Mouse (Mus musculus): Measurements from ENCODE around the gene Begain.

Begain gene

GRCm38 (mm10) chr12:109053020-109053806, 14.8 kb downstream of the Begain start:
- DNase-seq = no peak

- DNase-seq = no peak
These were observed 18.1 kb downstream of the Begain start for GRCm38 (mm10) chr12:109049949-109050348.

- no peak for DNase-seq
These were observed 22.4 kb downstream of the Begain start for GRCm38 (mm10) chr12:109045581-109045980.

- DNase-seq = no peak
These were observed 23.5 kb downstream of the Begain start for GRCm38 (mm10) chr12:109044497-109044896.

GRCm38 (mm10) chr12:109039311-109039710, 28.7 kb downstream of the Begain start:
- DNase-seq = no peak

GRCm38 (mm10) chr12:109038179-109038819, 29.7 kb downstream of the Begain start:
- no peak for DNase-seq

- DNase-seq = no peak
These were observed 31.0 kb downstream of the Begain start for GRCm38 (mm10) chr12:109037026-109037425.

- no peak for DNase-seq
These were observed 44.2 kb downstream of the Begain start for GRCm38 (mm10) chr12:109023780-109024179.

- no peak for DNase-seq
These were observed 45.1 kb downstream of the Begain start for GRCm38 (mm10) chr12:109022966-109023365.

GRCm38 (mm10) chr12:109022181-109022691, 45.8 kb downstream of the Begain start:
- no peak for DNase-seq

GRCm38 (mm10) chr12:109010070-109010649, 57.9 kb downstream of the Begain start:
- DNase-seq = no peak

- no peak for DNase-seq
These were observed 65.0 kb downstream of the Begain start for GRCm38 (mm10) chr12:109002978-109003377.

GRCm38 (mm10) chr12:108997249-108997648, 70.8 kb downstream of the Begain start:
- DNase-seq = no peak

GRCm38 (mm10) chr12:108995976-108996636, 71.9 kb downstream of the Begain start:
- no peak for DNase-seq

GRCm38 (mm10) chr12:108994436-108995031, 73.5 kb downstream of the Begain start:
- peak; percentile 51 for DNase-seq

- DNase-seq = no peak
These were observed 75.0 kb downstream of the Begain start for GRCm38 (mm10) chr12:108993046-108993445.

GRCm38 (mm10) chr12:108990425-108990824, 77.6 kb downstream of the Begain start:
- DNase-seq = peak; percentile 30

- DNase-seq = no peak
These were observed 80.6 kb downstream of the Begain start for GRCm38 (mm10) chr12:108987448-108987847.

- no peak for DNase-seq
These were observed 83.0 kb downstream of the Begain start for GRCm38 (mm10) chr12:108985025-108985424.

- DNase-seq = peak; percentile 23
These were observed 83.5 kb downstream of the Begain start for GRCm38 (mm10) chr12:108984471-108984870.

GRCm38 (mm10) chr12:108983496-108983895, 84.5 kb downstream of the Begain start:
- DNase-seq = no peak

GRCm38 (mm10) chr12:108982684-108982960, 85.4 kb downstream of the Begain start:
- no peak for DNase-seq
